Mouse (Mus musculus): ENCODE data around the gene Smim9.

DNA sequence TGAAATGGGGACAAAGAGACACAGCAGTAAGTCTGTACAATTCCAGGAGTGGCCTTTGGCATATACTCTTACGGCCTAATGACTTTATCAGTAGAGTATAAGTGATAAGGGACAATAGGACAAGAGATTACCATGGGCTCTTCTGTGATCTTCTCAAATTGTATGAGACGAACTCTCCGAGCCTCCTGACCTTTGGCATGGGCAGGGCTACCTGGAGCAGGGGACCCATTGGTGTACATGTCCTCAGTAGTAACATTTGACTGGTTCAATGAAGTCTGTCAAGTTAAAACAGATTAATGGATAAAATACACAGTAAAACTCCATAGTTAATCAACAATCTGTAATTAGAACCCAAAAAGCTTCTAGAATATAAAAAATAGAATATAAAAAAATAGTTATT lies 38.0 kb downstream of the Smim9 start:
- TF ChIP-seq CTCF (conservative IDR thresholded peaks at IDR 0.05; ENCODE audit: low read length) (no peak), POU5F1 (IDR thresholded peaks at IDR 0.05; ENCODE audit: borderline replicate concordance, low read length) (no peak), NANOG (IDR thresholded peaks at IDR 0.05; ENCODE audit: borderline replicate concordance, low read length) (no peak)
